Mouse (Mus musculus) brain, adult 2 months (tissue): ENCODE measurements at regions not wholly inside any gene's neighbourhood (a gene's known extent, or its start where the extent isn't known, plus 50 kb on each side); places are given as distances from the start of the nearest gene placed in this dataset.

Experiments
- DNase-seq: peaks from one replicate; pipeline ENCODE4 v3.0.0; 2011; ENCODE audit warnings: low read depth, low spot score

- no peak for DNase-seq
These were observed 309.1 kb upstream of the Brinp3 start for GRCm38 (mm10) chr1:146185444-146185843.

GRCm38 (mm10) chr1:146211646-146212045 is 282.9 kb upstream of the Brinp3 start:
- DNase-seq: peak; percentile 29

- DNase-seq: peak; percentile 93
These were observed 262.8 kb upstream of the Brinp3 start for GRCm38 (mm10) chr1:146231487-146232466.

- peak; percentile 83 for DNase-seq
These were observed 234.2 kb upstream of the Brinp3 start for GRCm38 (mm10) chr1:146260400-146260799.

- peak; percentile 57 for DNase-seq
These were observed 195.5 kb upstream of the Brinp3 start for GRCm38 (mm10) chr1:146299031-146299430.

GRCm38 (mm10) chr1:146312547-146312946 is 182.0 kb upstream of the Brinp3 start:
- peak; percentile 41 for DNase-seq

- DNase-seq: no peak
These were observed 178.1 kb upstream of the Brinp3 start for GRCm38 (mm10) chr1:146316172-146317158.

- no peak for DNase-seq
These were observed 172.5 kb upstream of the Brinp3 start for GRCm38 (mm10) chr1:146322026-146322425.

- DNase-seq: no peak
These were observed 171.7 kb upstream of the Brinp3 start for GRCm38 (mm10) chr1:146322862-146323261.

- no peak for DNase-seq
These were observed 157.5 kb upstream of the Brinp3 start for GRCm38 (mm10) chr1:146337049-146337448.

- no peak for DNase-seq
These were observed 137.6 kb upstream of the Brinp3 start for GRCm38 (mm10) chr1:146356964-146357363.

- peak; percentile 2 for DNase-seq
These were observed 136.3 kb upstream of the Brinp3 start for GRCm38 (mm10) chr1:146358301-146358700.

- DNase-seq: peak; percentile 38
These were observed 134.9 kb upstream of the Brinp3 start for GRCm38 (mm10) chr1:146359632-146360031.

GRCm38 (mm10) chr1:146360124-146360523 is 134.4 kb upstream of the Brinp3 start:
- no peak for DNase-seq

GRCm38 (mm10) chr1:146363777-146364176 is 130.8 kb upstream of the Brinp3 start:
- peak; percentile 57 for DNase-seq
